Mouse (Mus musculus) thymus, adult 2 months (tissue): ENCODE measurements around the gene Wdr18.

Source experiments
- CTCF ChIP-seq: fragments of 200-500 bp; IDR thresholded peaks from 2 replicates; pipeline ENCODE4 v1.5.1; 2012; ENCODE audit warnings: mild to moderate bottlenecking, control low read depth, low read length, moderate library complexity, borderline replicate concordance; ENCODE audit not compliant: control insufficient read depth, poor library complexity, insufficient read depth; ENCODE audit errors: extremely low read depth
- POLR2A ChIP-seq: fragments of 200-500 bp; IDR thresholded peaks from 2 replicates; pipeline ENCODE4 v1.6.1; 2012; ENCODE audit warnings: mild to moderate bottlenecking, low read length, control low read depth, moderate library complexity; ENCODE audit not compliant: control insufficient read depth, poor library complexity, insufficient read depth; ENCODE audit errors: extremely low read depth

DNA sequence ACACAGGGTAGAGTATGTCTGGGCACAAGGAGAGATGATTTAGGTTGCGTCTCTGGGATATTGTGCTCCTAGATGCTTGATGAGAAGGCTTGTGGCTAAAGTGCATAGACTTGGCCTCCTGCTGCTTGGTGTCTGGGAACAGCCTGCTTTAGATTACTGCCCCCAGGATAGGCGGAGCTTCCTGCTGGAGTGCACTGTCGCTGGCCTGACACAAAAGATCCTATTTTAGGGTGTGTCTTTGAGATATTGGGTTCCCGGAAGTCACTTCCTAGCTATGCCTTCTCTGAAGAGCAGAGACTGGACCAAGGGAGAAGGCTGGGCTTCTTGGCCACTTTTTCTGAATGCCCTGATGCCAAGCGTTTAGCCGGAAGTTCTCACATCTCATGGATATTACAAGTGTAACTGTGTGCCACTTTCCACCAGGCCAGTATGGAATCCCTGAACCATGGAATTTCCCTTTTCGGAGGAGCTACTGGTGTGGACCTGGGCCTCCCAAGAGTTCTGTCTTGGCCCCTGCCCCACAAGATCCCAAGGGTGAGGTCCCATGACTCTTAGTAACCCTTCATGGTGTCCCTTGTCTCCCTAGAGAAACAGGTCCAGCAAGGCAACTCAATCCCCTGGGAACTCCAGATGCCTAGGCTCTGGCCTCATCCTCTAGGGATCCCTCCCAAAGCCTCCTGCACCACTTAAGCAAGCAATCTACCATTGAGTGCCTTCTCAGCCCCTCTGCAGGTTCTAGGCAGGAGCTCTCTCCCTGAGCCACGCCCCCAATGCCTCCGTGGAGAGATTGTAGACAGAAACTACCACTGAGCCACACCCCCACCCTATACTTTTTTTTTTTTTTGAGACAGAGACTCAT, 43.7 kb downstream of the Wdr18 start:
- TF ChIP-seq CTCF (no peak), POLR2A (no peak)
